Mouse (Mus musculus) embryo, embryonic 9.5 days (tissue): Measurements from ENCODE around the gene Pax5.

Source experiments
- DNase-seq: peaks from one replicate; pipeline ENCODE4 v3.0.0-alpha.2; 2017; ENCODE audit errors: extremely low spot score

Pax5 gene

GRCm38 (mm10) chr4:44705967-44706366 is 4.3 kb downstream of the Pax5 start:
- no peak for DNase-seq

GRCm38 (mm10) chr4:44705151-44705550 is 5.1 kb downstream of the Pax5 start:
- DNase-seq: no peak

GRCm38 (mm10) chr4:44704369-44704745 is 5.9 kb downstream of the Pax5 start:
- peak; percentile 97 for DNase-seq

- DNase-seq: peak; percentile 52
Measured at GRCm38 (mm10) chr4:44703686-44704368, 6.5 kb downstream of the Pax5 start.

- DNase-seq: no peak
Measured at GRCm38 (mm10) chr4:44702891-44703685, 7.2 kb downstream of the Pax5 start.

DNA sequence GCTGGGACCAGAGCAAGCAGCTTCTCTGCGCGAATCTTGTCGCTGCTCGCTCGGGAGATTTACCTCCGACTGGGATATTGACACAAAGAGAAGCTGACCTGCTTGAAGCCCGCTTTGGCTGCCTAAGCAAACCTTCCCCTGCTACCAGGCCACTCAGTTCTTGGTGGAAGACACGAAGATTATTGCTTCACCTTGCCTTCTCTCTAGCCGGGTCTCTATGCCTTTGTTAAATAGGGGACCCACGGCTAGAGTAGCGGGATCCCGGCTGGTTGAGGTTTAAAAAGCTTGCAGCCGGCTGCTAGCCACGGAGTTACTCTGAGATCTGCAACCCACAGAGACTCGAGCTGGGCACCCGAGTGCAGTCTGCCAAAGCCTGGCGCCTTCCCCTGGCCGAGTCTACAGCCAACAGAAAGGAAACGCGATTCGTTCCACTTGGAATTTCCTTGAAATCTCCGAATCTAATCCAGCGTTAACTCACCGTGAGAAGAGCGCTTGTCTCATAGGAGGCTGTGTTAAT is 8.2 kb downstream of the Pax5 start:
- DNase-seq: no peak

DNA sequence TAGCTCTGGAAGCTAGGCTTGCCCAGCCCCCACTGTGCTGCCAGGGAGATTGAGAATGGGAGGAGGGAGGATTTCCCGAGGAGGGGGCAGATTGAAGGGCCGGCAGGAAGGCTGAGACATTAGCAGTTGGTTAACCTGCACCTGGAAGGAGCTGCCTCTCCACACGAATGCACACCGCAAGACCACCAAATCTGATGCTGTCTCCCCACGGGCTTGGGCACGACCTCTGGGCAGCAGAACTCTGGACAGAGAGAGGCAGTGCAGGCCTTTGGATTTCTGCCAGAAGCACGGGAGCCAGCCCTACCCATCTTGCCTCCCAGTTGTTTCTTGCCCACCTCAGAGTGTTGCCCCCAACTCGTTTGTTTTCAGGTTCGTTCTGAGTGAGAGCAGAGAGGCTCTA is 8.8 kb downstream of the Pax5 start:
- DNase-seq: no peak

- no peak for DNase-seq
Measured at GRCm38 (mm10) chr4:44696676-44697075, 13.6 kb downstream of the Pax5 start.

- DNase-seq: no peak
Measured at GRCm38 (mm10) chr4:44694369-44694768, 15.9 kb downstream of the Pax5 start.

- DNase-seq: no peak
Measured at GRCm38 (mm10) chr4:44685582-44685981, 24.7 kb downstream of the Pax5 start.

- DNase-seq: no peak
Measured at GRCm38 (mm10) chr4:44680242-44680897, 29.9 kb downstream of the Pax5 start.

GRCm38 (mm10) chr4:44678641-44679040 is 31.6 kb downstream of the Pax5 start:
- no peak for DNase-seq

GRCm38 (mm10) chr4:44678026-44678425 is 32.3 kb downstream of the Pax5 start:
- no peak for DNase-seq

DNA sequence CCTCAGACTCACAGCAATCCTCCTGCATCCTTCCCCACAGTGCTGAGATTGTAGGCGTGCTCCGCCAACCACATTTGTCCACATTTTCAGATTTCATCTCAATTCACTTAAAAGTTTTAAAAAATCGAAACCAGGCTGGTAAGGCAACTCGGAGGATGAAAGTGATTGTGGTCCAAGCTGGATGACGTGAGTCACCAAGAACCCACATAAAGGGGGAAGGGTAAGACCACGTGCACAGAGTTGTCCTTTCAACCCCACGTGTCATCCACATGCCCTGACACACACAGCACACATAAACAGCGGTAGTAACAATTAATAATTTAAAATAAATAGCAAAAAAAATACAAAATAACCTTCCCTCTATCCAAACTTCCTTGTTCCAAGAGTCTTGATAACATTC is 35.3 kb downstream of the Pax5 start:
- DNase-seq: no peak

DNA sequence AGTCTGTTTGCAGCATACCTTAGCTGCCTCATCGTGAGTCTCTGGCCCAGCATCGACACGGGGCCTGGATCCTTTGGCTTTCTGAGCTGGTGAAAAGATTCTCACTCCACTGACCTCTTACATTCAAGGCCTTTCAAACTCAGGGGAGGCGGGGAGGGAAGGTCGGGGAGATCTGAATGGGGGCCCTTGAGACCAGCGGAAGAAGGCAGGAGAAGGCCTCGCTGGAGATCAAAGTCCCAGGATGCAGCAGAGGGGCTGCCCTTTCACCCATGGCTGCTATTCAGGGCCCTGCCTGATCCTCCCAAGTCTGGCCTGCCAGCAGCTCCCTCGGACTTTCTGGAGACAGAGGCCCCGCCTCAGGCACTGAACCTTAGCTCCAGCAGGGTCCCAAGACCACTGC is 36.6 kb downstream of the Pax5 start:
- DNase-seq: peak; percentile 37

GRCm38 (mm10) chr4:44672216-44672937 is 37.9 kb downstream of the Pax5 start:
- no peak for DNase-seq

DNA sequence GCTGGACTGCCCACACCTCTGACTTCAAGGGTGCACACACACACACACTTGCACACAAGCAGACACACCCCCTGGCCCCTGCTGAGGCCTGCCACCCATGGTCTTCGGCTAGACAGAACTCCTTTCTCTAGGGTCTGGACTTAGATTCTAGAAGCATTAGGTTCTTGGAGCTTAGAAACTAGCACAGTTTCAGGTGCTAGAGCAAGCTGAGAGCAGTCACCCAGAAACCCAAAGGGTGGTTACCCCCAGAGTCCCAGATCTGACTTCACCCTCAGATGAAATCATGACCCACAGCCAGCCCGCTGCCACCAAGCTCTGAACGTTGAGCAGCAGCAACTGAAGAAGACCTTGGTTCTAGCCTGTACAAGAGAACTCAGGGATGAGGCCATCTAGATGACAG is 38.8 kb downstream of the Pax5 start:
- DNase-seq: no peak

DNA sequence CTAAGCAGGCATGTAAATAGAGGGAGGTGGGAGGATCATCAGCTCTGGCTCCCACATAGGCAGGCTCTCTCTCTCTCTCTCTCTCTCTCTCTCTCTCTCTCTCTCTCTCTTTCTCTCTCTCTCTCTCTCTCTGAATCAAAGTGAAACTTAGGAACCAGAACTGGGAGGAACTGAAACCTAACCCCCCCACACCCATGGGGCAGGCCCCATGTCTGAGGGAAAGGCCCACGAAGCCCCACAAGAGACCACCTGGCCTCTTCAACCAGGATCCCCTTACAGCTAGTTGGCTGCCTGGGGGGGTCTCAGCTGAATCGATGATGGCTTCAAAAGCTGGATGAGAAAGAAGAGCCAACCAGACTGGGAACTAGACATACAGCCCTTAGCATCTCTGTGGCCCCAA is 39.3 kb downstream of the Pax5 start:
- DNase-seq: no peak

- DNase-seq: no peak
Measured at GRCm38 (mm10) chr4:44670380-44670779, 39.9 kb downstream of the Pax5 start.

- peak; percentile 37 for DNase-seq
Measured at GRCm38 (mm10) chr4:44669485-44670181, 40.7 kb downstream of the Pax5 start.

DNA sequence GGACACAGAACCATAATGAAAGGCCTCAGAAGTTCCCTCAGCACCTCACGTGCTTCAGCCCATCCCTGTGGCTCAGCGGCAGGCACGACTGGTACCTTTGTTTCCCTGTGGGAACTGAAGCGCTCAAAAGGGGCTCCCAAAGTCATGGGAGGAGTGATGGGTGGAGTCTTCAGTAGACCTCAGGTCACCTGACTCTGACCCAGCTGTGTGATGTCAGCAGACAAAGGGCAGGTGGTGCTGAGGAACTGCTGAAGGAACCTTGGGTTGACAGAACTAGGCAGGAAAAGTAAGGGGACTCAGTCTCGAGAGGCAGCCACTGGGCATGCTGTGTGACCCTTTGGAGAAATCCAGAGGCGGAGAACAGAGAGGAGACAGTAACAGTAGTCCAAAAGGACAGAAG is 41.7 kb downstream of the Pax5 start:
- no peak for DNase-seq
